In the genomic region with DNA sequence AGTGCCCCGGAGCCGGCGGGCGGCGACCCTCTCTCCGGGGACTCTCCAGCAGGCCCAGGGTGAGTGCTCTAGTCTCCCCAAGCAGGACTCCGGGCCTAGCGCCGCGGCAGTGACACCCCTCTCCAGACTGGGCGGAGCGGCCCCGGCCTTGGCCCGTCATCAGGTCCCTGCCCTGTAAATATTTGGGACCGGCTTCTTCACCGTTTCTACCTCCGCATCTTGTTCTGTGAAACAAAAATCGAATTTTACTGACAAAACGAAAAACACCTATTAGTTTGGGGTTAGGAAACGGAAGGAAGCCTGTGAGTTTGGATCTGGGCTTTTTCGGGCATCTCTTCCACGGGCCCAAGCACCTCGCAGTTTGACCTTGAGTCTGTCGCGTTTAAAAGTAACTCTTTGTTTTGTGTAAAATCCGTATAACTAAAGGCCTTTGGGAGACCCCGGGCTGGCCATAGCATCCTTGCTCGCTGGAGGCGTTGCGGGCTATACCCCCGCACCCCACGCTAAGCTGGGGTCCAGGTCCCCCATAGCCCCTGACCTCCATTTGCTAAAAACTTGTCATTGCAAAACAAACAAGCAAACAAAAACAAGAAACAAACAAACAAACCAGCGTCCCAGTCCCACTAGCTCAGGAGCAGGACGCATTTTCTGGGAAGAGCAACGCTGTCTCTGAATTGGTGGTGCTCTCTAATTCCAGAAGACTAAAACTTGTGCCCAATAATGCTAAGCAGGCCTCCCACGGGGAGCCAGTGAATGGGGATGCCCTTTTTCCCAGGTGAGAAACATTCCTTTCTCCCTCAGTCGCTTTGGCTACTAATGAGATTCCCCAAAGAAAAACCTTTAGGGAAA, we compare ENCODE assay signal across 7 mouse cellular contexts. TPM values are rescaled to one million over a fixed set of nuclear protein-coding genes. Genes with fewer than 3 reads are reported as not detected.
DNase-seq lines count a peak whose midpoint lies in the region; ATAC-seq lines count a peak whose summit lies in the region.

No protein-coding gene starts in this region.

- DNase-seq in lung, postnatal 14 days: no peak
- DNase-seq in R1 (ENCODE audit: low read depth, low spot score): peak; percentile 55
- DNase-seq in embryonic facial prominence, embryonic 10.5 days (ENCODE audit: low spot score): no peak
- peak; percentile 95 for DNase-seq in midbrain, embryonic 11.5 days (ENCODE audit: low spot score, missing footprints)
- no peak for DNase-seq in layer of hippocampus, adult 18-20 months (ENCODE audit: low spot score in 2 of 2)

- WGBS in lung, embryonic 16.5 days: 2% methylated on average over 36 of the region's 37 CpGs
- 1% methylated on average over 37 of the region's 37 CpGs for WGBS in embryonic facial prominence, embryonic 10.5 days
- under 1% methylated on average over 37 of the region's 37 CpGs for WGBS in midbrain, embryonic 11.5 days

- H3K36me3 ChIP-seq in lung, embryonic 16.5 days (ENCODE audit: control insufficient read depth, insufficient read depth, low read length): peaks cover 19% of the 10 kb centered on the region
- H3K36me3 ChIP-seq in embryonic facial prominence, embryonic 10.5 days (replicated peaks): peaks cover 25% of the 10 kb centered on the region
- H3K36me3 ChIP-seq in midbrain, embryonic 11.5 days (ENCODE audit: control insufficient read depth, insufficient read depth, low read length): peaks cover 4% of the 10 kb centered on the region

- H3K4me1 ChIP-seq in lung, embryonic 16.5 days (replicated peaks; ENCODE audit: control insufficient read depth, insufficient read depth, low read length): peaks cover 8% of the 10 kb centered on the region
- H3K4me1 ChIP-seq in embryonic facial prominence, embryonic 10.5 days: peaks cover 9% of the 10 kb centered on the region
- H3K4me1 ChIP-seq in midbrain, embryonic 11.5 days (ENCODE audit: control insufficient read depth, insufficient read depth, low read length): peaks cover 8% of the 10 kb centered on the region

- peak overlapping the region; percentile 81 for H3K4me3 ChIP-seq in lung, embryonic 16.5 days (ENCODE audit: low read length)
- peak overlapping the region; percentile 86 for H3K4me3 ChIP-seq in embryonic facial prominence, embryonic 10.5 days
- peak overlapping the region; percentile 80 for H3K4me3 ChIP-seq in midbrain, embryonic 11.5 days (ENCODE audit: low read depth, low read length)

- peak overlapping the region; percentile 87 for H3K4me2 ChIP-seq in lung, embryonic 16.5 days (ENCODE audit: low read depth, low read length)
- H3K4me2 ChIP-seq in midbrain, embryonic 11.5 days: peak overlapping the region; percentile 65

- ATAC-seq in lung, embryonic 16.5 days (ENCODE audit: low read depth): peak; percentile 98
- peak; percentile 83 for ATAC-seq in inflammation-experienced regulatory T-cells, adult 6 months
- ATAC-seq in midbrain, embryonic 11.5 days (ENCODE audit: low FRiP score): peak; percentile 97

- peak overlapping the region; percentile 75; the same call in 1 of the 2 replicates for H3K27ac ChIP-seq in lung, embryonic 16.5 days (ENCODE audit: low read length)
- H3K27ac ChIP-seq in embryonic facial prominence, embryonic 10.5 days (replicated peaks): peak overlapping the region; percentile 95
- H3K27ac ChIP-seq in midbrain, embryonic 11.5 days (ENCODE audit: low read depth, low read length): peak overlapping the region; percentile 40; the same call in 1 of the 2 replicates

- peak overlapping the region; percentile 96 for H3K9ac ChIP-seq in lung, embryonic 16.5 days (ENCODE audit: low read length)
- peak overlapping the region; percentile 89 for H3K9ac ChIP-seq in midbrain, embryonic 11.5 days (ENCODE audit: low read length)

- no peaks in the 10 kb centered on the region for H3K9me3 ChIP-seq in lung, embryonic 16.5 days (ENCODE audit: control insufficient read depth, low read length)
- no peaks in the 10 kb centered on the region for H3K9me3 ChIP-seq in embryonic facial prominence, embryonic 10.5 days
- no peaks in the 10 kb centered on the region for H3K9me3 ChIP-seq in midbrain, embryonic 11.5 days (ENCODE audit: control insufficient read depth, low read length)

- peaks cover 3% of the 10 kb centered on the region for H3K27me3 ChIP-seq in lung, embryonic 16.5 days (ENCODE audit: control insufficient read depth, insufficient read depth, low read depth, low read length)
- peaks cover 18% of the 10 kb centered on the region for H3K27me3 ChIP-seq in embryonic facial prominence, embryonic 10.5 days (replicated peaks; ENCODE audit: low read depth, poor library complexity, severe bottlenecking)
- H3K27me3 ChIP-seq in midbrain, embryonic 11.5 days (ENCODE audit: control insufficient read depth, insufficient read depth, low read length): no peaks in the 10 kb centered on the region; the same call in 1 of the 2 replicates

RNA-seq across cellular contexts. Expression of gene Mff, which starts 0.6 kb away (rescaled TPM):
- 196 and 200 TPM in 2 replicates for polyA plus RNA-seq in lung, embryonic 16.5 days (2015; fragmentation: Nextera tagmentation; extraction: Ambion mirVana)
- 193 and 203 TPM in 2 replicates for polyA plus RNA-seq in embryonic facial prominence, embryonic 10.5 days (2016; fragmentation: Nextera tagmentation; extraction: Ambion mirVana)
- 100 to 1,000 TPM in 1 of 3 experiments, 10 to 100 TPM in 2; 83.4 to 108 (median 89.5) TPM for polyA plus RNA-seq in inflammation-experienced regulatory T-cells, adult 6 months (2017; shearing (Covaris generic))
- 288 and 298 TPM in 2 replicates for polyA plus RNA-seq in midbrain, embryonic 11.5 days (2014; fragmentation: Nextera tagmentation; extraction: Ambion mirVana)
- 100 to 1,000 TPM; 228 to 243 TPM for total RNA-seq in layer of hippocampus, adult 18-20 months (2021)

RNA-seq across cellular contexts. Expression of gene Tm4sf20, which starts 43.0 kb away (rescaled TPM):
- not detected in 2 replicates for polyA plus RNA-seq in lung, embryonic 16.5 days (2015; fragmentation: Nextera tagmentation; extraction: Ambion mirVana)
- polyA plus RNA-seq in embryonic facial prominence, embryonic 10.5 days (2016; fragmentation: Nextera tagmentation; extraction: Ambion mirVana): 0.25 TPM in 1 of 2 replicates, not detected in the other
- polyA plus RNA-seq in inflammation-experienced regulatory T-cells, adult 6 months (2017; shearing (Covaris generic)): 1 to 10 TPM in 1 of 3 experiments, under 1 TPM in 1, not detected in 1; 0.40 to 1.1 TPM
- 0.08 TPM in 1 of 2 replicates, not detected in the other for polyA plus RNA-seq in midbrain, embryonic 11.5 days (2014; fragmentation: Nextera tagmentation; extraction: Ambion mirVana)
- total RNA-seq in layer of hippocampus, adult 18-20 months (2021): not detected

RNA-seq across cellular contexts. Expression of gene Gm47791, which starts 45.8 kb away (rescaled TPM):
- polyA plus RNA-seq in lung, embryonic 16.5 days (2015; fragmentation: Nextera tagmentation; extraction: Ambion mirVana): not detected in 2 replicates
- polyA plus RNA-seq in embryonic facial prominence, embryonic 10.5 days (2016; fragmentation: Nextera tagmentation; extraction: Ambion mirVana): not detected in 2 replicates
- not detected for polyA plus RNA-seq in inflammation-experienced regulatory T-cells, adult 6 months (2017; shearing (Covaris generic))
- not detected in 2 replicates for polyA plus RNA-seq in midbrain, embryonic 11.5 days (2014; fragmentation: Nextera tagmentation; extraction: Ambion mirVana)
- not detected for total RNA-seq in layer of hippocampus, adult 18-20 months (2021)

Comparison
In these comparisons a context has a peak if more than half of its experiments do, and no peak if none do; other contexts are left out.
1. H3K27ac ChIP-seq: peak in every context shown above with its lines; median percentile 95 in embryonic facial prominence, embryonic 10.5 days; 75 in lung, embryonic 16.5 days; 40 in midbrain, embryonic 11.5 days.
2. DNase-seq: peak in R1 (single experiment) and midbrain, embryonic 11.5 days (single experiment); none in lung, postnatal 14 days (single experiment), embryonic facial prominence, embryonic 10.5 days (single experiment) and layer of hippocampus, adult 18-20 months (0 of 2).
3. Peak in every context shown above with its lines, with median percentiles within 50 percentile points of each other: ATAC-seq and H3K4me3 ChIP-seq.